Mouse (Mus musculus) kidney, embryonic 15.5 days (tissue): ENCODE results near the gene Hif1an. TPM values are rescaled to one million over a fixed set of nuclear protein-coding genes. Genes with fewer than 3 reads are reported as not detected.

ENCODE experiments used
- polyA plus RNA-seq: library from polyadenylated mRNA; unstranded; fragments of >200 nt; fragmentation: Nextera tagmentation; extraction: Ambion mirVana; gene quantifications from 2 replicates; pipeline ENCODE4 v1.2.1, GENCODE M21; 2015

Gene Hif1an
- polyA plus RNA-seq, 1 experiment from 2014 or later = 32.4 TPM

Other genes starting within 250 kb of the Hif1an start
- gene Scd4, start 229.8 kb upstream of the Hif1an start, polyA plus RNA-seq = 0.09 and 0.10 TPM in 2 replicates
- gene Scd1, start 155.0 kb upstream of the Hif1an start, polyA plus RNA-seq = 4.1 and 5.2 TPM in 2 replicates
- gene Wnt8b, start 69.4 kb upstream of the Hif1an start, polyA plus RNA-seq = 2.6 and 3.4 TPM in 2 replicates
- 1.1 and 1.3 TPM in 2 replicates for gene Sec31b, start 17.0 kb upstream of the Hif1an start, polyA plus RNA-seq
- not detected in 2 replicates for gene Gm20538, start 10.0 kb upstream of the Hif1an start, polyA plus RNA-seq
- gene Ndufb8, start 7.4 kb upstream of the Hif1an start, polyA plus RNA-seq = 599 and 609 TPM in 2 replicates
- 34.6 and 36.9 TPM in 2 replicates for gene Pax2, start 193.2 kb downstream of the Hif1an start, polyA plus RNA-seq